Mouse (Mus musculus) heart, postnatal 0 days (tissue): ENCODE results near the gene Rassf4.

Source experiments
- CTCF ChIP-seq: IDR thresholded peaks from 2 replicates; pipeline ENCODE4 v1.5.1; 2016; ENCODE audit warnings: antibody characterized with exemption, control low read depth, low read depth
- EP300 ChIP-seq: IDR thresholded peaks from 2 replicates; pipeline ENCODE4 v1.6.1; 2016; ENCODE audit warnings: antibody characterized with exemption, low read depth

GRCm38 (mm10) chr6:116607230-116607629 lies 66.5 kb downstream of the Rassf4 start:
- TF ChIP-seq CTCF, result peak; percentile 25; the same call in 1 of the 2 replicates
- no peak for TF ChIP-seq EP300
